Mouse (Mus musculus) kidney, postnatal 4 days (tissue): Measurements from ENCODE around the gene Slc3a1.

Experiments
- DNase-seq, 2 experiments: peaks; one replicate each; pipeline ENCODE4 v3.0.0; 2021; ENCODE audit warnings: mixed read lengths in 2 of 2

Slc3a1 gene

DNA sequence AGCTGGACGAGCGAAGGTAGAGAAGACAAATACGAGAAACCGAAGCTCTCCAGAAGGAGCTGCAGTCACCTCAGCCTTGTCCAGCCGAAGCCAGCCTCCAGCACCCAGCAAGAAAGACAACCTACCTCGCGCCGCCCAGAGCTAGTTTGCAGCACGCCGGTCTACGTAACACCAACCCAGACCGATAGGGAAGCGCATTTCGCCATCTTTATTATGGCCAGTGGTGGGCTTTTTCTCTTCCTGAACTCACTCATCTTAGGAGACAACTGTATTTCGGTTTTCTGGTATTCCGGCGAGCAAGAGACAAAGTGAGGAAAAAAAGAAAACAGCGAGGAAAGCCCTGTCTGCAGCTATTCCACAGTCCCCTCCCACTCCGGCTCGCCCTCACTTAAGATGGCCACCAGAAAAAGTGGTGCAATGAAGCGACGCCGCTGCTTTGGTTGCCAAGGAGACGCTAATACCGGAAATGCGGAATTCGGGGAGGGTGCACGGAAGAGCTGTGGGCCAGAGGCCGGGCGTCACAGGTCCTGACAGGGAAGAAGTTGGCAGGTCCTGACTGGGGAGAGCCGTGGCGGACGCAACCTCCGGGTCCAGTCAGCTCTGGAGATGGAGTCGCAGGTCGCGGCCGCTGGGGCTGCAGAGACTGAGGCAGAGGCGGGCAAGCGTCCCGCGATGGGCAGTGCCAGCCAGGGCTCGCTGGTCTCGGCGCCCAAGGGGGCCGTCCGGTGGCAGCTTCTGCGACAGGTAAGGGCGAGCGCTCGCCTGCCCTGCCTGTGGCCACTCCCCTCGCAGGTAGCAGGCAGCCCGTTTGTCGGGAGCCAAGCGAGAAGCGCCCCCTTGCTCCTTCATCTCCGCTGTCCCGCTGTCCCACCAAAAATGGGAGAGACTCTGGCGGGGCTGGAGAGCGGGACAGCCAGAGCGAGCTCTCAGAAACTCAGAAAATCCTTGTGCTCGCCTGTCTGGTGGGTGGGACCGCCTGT lies 62.2 kb downstream of the Slc3a1 start, which contains the start of the genes Prepl and Camkmt:
Prepl (minus strand) TSS at position 122 of the 980 bp plus-strand sequence.
Camkmt (plus strand) TSS at position 433 of the 980 bp plus-strand sequence.
- peak; percentile 96 to 97 for DNase-seq

DNA sequence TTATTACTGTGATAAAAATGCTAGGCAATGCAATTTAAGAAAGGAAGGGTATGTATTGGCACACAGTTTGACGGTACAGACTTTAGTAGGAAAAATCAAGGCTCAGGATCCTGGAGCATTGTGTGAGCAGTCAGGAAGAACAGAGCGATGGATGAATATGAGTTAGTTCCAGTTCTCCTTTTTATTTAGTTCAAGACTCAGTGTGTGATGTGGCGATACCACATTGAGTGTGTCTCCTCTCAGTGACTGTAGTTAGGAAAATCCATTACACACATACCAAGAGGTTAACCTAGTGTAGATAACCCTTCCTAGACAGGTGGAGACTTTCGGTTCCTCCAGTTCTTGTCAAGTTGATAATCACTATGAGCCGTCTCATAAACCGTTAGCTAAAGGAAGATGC lies 63.6 kb downstream of the Slc3a1 start:
- DNase-seq = no peak

DNA sequence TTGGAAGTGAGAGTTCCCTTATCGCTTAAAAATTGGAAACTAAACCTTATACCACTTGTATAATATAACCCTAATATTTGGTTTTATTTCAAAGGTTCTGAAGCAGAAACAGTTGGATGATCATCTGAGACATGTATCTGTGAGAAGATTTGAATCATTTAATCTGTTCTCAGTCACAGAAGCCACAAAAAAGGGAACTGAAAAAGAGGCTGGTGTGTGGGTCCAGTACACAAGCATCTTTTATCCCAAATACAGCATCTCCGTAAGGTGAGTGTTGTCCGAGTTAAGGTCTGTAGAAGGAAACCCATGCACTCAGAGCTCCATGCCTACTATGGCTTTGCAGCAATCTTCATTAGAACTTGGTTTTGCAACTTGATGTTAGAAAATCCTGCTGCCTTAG lies 68.2 kb downstream of the Slc3a1 start:
- no peak for DNase-seq

DNA sequence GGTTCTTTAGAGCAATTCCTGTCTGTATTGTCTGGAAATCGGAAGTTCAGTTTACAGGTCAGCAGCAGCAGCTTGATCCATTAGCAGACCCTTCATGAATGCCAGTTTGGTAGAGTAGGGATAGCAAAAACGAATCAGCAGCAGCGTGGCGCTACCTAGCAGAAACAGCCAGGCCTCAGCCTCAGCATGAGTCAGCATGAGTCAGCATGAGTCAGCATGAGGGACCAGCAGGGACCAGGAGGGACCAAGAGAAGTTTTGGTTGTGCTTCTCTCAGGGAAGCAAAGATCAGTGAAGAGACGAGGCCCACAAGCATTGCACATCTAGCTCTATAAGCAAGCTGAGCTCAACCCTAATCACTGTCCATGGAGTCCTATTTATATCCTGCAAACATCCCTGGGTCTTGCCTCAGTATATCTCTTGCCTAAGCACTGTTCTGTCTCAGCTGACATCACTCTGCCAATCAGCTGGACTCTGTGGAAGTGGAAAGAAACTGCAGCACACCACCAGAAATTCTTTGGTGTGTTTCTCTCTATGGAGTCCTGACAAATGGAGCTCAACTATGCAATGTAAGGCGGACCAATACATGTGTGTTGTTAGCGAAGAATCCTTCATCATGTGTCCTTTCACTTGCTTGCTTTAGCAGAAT lies 70.6 kb downstream of the Slc3a1 start:
- DNase-seq = no peak

DNA sequence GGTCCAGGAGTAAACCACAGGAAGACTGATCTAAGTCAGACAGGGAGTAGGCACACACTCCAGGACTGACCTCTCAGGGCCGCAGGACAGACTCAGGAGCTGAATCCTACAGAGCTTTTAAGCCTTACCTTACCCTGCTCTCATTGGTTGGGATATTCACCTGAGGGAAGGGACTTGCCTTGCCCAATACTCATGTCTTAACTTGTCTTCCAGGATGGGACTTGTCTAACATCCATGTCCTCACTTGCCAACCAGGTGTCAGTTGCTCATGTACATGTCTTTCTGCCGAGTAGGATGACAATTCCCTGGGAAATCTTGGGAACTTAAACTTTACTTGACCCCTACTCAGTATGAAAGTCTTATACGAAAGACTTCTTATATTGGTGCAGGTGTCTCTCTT lies 72.1 kb downstream of the Slc3a1 start:
- DNase-seq = no peak

DNA sequence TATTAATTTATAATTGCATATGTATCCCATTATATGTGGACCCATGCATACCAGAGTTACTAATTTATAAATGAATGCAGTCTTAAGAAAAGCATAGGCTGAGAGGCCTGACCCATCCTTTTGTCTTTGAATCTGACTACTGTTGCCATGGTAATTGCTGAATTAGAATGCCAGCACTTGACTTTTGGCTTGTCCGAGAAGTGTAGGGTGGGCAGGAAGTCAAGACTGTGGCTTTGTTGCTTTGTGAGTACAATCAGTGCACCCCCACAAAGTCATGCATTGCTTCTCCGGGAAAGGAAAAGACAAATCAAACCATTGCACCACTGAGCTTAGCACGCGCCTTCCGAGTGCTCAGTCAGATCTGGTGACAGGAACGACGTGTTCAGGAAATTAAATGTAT lies 73.6 kb downstream of the Slc3a1 start:
- DNase-seq = no peak

DNA sequence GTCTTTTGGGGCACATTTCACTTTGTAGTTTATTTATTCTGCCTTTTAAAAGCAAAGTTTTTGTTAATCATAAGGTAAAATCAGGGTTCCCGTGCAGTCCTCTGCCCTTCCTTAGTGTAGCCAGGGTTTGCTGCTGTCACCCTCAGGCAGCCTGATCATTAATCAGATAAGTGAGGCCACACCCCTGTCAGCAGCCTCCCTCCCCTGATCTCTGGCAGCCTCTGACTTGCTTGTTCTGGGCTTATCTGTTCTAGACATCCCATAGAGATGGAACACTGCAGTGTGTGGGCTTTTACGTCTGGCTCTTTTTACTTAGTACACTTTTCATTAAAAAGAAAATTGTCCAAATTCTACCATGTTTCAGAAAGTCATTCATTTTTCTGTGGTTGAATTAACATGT lies 75.1 kb downstream of the Slc3a1 start:
- no peak for DNase-seq

DNA sequence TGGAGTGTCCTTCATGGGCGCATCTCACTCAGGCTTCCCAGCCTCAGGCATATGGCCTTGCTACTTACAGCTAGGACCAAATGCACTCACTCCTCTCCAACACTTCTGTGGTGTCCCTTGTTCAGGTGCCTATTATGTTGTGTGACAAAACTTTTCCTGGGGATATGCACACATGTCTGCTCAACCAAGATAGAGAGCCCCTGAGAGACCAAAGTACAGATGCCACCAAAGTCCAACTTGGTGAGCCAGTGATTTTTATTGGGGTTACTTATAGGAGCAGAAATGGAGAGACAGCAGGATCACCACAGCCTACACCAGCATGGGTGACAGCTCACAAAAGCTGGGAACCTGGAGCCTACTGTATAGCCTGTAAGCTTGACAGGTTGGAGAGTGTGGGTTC lies 82.5 kb downstream of the Slc3a1 start:
- DNase-seq = no peak

DNA sequence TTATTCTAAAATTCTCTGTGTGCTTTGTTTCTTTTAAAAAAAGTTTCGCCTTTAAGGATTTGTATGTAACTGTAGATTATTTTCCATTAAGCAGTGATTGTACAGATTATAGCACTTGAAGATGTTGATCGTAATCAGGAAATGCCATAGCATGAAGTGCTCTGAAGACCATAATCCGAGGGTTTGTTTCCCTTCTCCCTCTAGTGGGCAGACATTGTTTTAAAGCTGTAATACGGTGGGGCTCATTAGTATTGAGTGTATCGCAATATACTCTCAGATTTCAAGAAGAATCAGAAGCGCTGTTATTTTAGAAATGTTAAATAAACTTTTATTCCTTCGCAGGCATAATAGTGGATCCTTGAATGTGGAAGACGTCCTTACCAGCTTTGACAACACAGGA lies 85.3 kb downstream of the Slc3a1 start:
- no peak for DNase-seq
